Mouse (Mus musculus) liver, adult 2 months (tissue): ENCODE measurements around the gene Nudt2.

Experiments used
- CTCF ChIP-seq: fragments of 200-500 bp; IDR thresholded peaks from 2 replicates; pipeline ENCODE4 v1.5.1; 2011; ENCODE audit warnings: low read depth, low read length, control low read depth
- POLR2A ChIP-seq: fragments of 200-500 bp; IDR thresholded peaks from 2 replicates; pipeline ENCODE4 v1.6.1; 2011; ENCODE audit warnings: low read length, control low read depth; ENCODE audit not compliant: insufficient read depth; ENCODE audit errors: extremely low read depth

GRCm38 (mm10) chr4:41416966-41417365 lies 48.0 kb upstream of the Nudt2 start:
- TF ChIP-seq CTCF (no peak), POLR2A (no peak)
